Mouse (Mus musculus) fat pad, adult 2 months (tissue): ENCODE measurements around the gene Aldh3b3.
"Not testable (repeated sequence)": the region's sequence is repeated elsewhere in the genome, so short reads cannot be mapped to it uniquely, and the experiment has no call there.

Source experiments
- DNase-seq: peaks from one replicate; pipeline ENCODE4 v3.0.0-alpha.2; 2011; ENCODE audit warnings: low read depth, low spot score; ENCODE audit errors: extremely low read depth

The Aldh3b3 gene

GRCm38 (mm10) chr19:3935032-3935895, 23.2 kb upstream of the Aldh3b3 start, which contains the start of gene Unc93b1:
Gene Unc93b1 (plus strand): TSS chr19:3935186.
- no peak for DNase-seq

GRCm38 (mm10) chr19:3935896-3936850, 22.3 kb upstream of the Aldh3b3 start:
- DNase-seq, result no peak

- DNase-seq, result no peak
These were observed 16.1 kb upstream of the Aldh3b3 start for GRCm38 (mm10) chr19:3942315-3942714.

DNA sequence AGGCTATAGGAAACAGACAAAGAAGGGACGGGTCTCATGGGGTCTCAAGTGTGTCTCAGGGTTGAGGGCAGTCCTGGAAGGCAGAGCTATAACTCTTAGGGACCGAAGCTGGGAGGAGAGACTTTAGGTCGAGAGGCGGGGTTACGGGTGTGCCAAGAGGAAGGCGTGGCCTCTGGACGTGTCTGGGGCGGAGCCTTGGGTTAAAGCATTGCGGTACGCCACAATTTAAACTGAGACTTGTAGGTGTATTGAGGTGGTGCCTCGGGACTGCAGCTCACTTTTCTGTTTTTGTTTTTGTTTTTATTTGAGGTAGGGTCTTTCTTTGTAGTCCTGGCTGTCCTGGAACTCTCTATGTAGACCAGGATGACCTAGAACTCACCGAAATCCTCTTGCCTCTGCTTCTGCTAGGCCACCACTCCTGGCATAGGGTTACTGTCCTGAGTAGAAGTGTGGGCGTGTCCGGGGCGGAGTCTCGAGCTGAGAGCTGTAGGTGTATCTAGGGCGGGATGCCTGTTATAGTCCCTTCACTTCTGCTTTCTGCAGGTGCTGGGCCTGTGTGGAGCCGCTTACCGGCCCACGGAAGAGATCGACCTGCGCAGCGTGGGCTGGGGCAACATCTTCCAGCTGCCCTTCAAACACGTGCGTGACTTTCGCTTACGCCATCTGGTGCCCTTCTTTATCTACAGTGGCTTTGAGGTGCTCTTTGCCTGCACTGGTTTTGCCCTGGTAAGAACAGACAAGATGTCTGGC, 15.3 kb upstream of the Aldh3b3 start:
- DNase-seq, result no peak

GRCm38 (mm10) chr19:3945872-3946564, 12.4 kb upstream of the Aldh3b3 start:
- DNase-seq, result no peak

DNA sequence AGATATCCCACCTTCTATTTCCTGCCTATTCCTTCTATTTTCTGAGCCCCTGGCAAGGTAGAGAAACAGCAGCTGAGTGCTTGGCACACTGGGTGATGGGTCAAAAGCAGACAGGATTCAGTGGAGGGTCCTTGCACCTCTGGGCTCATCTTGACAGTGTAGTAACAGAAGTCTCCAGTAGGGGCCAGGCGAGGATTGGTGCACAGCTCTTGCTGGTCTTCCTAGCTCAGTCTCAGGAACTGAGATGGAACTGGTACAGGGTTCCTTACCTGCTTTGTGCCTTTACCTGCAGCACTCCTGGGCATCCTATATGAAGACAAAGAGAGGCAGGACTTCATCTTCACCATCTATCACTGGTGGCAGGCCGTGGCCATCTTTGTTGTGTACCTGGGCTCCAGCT, 11.7 kb upstream of the Aldh3b3 start:
- no peak for DNase-seq

DNA sequence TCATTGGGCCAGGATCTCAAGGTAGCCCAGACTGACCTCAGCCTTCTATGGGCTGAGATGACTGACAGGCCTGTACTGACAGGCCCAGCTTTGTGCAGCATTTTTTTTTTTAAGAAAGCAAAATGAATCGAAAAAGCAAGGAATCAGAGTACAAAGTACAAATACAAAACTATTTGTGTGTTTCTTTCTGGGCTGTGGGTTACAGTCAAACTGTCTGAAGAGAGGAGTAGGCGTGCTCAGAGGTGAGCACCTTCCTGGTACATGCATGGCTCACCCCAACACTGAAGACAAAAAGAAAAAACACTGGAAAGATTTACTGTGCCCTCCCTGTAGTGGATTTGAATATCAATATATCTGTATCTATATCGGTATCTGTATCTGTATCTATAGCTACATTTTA, 10.6 kb upstream of the Aldh3b3 start:
- DNase-seq, result no peak

DNA sequence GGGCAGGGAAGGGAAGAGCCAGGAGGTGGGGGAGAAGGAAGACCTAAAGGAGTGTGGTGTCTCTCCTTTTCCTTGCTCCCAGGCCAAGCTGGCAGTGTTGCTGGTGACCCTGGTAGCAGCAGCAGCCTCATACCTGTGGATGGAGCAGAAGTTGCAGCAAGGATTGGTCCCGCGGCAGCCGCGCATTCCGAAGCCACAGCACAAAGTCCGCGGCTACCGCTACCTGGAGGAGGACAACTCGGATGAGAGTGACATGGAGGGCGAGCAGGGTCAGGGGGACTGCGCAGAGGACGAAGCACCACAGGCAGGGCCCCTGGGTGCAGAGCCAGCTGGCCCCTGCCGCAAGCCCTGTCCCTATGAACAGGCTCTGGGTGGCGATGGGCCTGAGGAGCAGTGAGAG, 9.9 kb upstream of the Aldh3b3 start:
- no peak for DNase-seq

GRCm38 (mm10) chr19:3950331-3950730, 8.1 kb upstream of the Aldh3b3 start:
- DNase-seq, result no peak

- DNase-seq, result no peak
These were observed 7.0 kb upstream of the Aldh3b3 start for GRCm38 (mm10) chr19:3951461-3951860.

- no peak for DNase-seq
These were observed 6.3 kb upstream of the Aldh3b3 start for GRCm38 (mm10) chr19:3952099-3952498.

DNA sequence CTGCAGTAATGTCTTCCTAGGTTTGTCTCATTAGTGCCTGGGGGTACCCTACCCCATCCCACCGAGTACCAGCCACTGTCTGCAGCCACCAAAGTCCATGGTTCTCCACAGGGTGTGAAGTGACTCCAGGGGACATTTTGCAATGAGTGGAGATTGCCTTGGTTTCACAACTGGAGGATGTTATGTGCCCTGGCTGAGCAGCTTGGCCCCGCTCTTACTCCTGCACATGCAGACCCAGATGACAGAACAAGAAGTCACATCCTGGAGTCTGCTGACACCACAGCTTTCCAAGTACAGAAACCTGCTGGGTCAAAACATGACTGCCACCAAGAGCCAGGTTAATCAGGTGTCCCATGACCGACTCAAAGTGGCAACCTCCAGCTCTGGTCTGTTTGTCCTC, 3.4 kb upstream of the Aldh3b3 start:
- peak; percentile 36 for DNase-seq

DNA sequence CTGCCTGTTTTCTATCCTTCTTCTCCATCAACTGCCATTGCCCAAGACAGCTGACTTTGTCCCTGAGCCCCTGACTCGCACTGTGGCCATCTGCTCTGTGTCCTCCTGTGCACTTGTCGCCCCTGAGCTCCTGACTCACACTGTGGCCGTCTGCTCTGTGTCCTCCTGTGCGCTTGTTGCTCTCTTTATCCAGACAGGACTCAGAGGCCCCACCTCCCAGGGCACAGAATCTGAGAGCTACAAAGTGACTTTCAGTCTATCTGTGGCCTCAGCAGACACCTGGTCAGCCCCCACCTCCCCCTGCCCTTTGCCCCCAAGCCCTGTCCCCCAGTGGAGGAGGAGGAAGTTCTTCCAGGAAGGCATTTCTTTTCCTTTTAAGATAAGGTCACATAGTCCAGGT, 2.6 kb upstream of the Aldh3b3 start:
- DNase-seq, result no peak

DNA sequence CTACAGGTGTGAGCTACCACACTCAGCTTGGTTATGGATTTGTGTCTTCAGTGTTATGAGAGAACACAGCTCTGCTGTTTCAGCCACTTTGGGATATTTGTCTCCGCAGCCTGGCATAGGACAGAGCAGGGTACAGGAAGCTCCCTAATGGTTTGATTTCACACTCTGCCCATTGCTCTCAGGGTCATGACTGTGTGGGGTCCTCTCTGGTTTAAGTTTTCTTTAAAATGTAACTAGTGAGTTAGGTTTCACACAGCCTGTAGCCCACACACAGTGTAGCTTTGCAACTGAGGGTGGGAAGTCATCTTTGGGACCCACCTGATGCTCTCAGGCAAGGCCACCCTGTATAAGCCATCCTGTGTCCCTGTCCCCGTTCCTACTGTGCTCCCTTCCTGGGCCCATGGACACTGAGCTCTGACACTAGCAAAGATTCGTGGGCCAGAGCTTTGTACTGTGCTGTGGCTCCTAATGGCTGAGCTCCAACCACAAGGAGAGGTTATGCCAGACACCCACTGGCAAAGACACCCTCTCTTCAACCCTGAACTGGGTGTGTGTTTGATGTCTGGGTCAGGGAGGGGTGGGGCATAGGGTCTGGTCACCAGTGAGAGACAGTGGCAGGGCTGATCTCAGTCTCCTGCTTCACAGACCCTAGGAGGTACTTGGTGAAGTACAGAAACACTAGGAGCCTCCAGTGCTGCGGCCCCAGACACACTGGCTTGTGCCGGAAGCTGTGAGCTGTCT, 979 bp upstream of the Aldh3b3 start:
- DNase-seq, result not testable (repeated sequence)

DNA sequence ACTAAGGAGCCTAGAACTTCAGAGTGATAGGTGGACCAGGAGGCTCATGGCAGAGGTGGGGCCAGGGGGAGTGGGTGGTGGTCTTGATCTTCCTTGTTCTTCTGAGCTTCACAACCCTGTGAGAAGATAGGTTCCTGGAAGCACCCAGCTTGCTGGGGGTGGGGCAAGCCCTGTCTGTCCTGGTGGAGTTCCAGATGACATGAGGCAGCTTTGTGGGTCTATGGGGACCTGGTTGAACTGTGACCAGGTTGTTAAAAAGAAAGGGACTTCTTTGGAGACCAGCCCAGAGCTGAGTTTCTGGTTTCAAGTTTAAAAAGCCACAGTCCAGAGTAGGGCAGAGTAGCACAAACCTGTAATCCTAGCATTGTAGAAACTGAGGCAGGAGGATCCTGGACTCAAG, 585 bp downstream of the Aldh3b3 start:
- DNase-seq, result no peak

DNA sequence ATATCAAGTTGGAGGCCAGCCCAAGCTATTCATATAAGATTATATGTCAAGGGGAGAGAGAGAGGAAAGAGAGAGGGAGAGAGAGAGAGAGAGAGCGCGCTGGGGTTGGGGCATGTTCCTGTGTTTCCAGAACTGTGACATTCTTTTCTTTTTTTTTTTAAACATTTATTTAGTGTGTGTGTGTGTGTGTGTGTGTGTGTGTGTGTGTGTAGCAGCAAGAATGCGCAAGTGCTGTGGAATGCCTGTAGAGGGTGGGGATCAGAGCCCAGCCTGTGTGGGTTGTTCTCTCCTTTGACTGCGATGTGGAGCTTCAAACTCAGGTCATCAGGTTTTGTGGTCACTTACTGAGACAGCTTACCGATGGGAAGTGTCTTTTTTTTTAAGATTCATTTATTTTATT, 1.8 kb downstream of the Aldh3b3 start:
- DNase-seq, result no peak

DNA sequence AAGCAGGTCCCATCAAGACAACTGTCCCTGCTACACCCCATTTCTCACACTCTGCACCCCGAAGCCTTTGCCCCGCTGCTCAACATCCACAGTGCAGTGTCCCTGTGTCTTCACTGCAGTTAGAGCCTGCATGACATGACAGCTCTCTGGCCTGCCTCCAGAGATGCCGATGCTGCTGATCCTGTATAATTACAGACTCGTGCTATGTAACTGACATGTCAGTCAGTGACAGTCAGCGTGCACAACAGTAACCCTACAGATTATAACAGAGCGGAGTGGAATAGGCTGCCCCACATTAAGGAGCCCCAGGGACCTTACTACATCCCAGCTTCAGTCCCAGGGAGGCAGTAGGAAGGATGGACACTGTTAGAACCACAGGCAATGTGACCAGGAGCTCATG, 3.4 kb downstream of the Aldh3b3 start:
- not testable (repeated sequence) for DNase-seq

DNA sequence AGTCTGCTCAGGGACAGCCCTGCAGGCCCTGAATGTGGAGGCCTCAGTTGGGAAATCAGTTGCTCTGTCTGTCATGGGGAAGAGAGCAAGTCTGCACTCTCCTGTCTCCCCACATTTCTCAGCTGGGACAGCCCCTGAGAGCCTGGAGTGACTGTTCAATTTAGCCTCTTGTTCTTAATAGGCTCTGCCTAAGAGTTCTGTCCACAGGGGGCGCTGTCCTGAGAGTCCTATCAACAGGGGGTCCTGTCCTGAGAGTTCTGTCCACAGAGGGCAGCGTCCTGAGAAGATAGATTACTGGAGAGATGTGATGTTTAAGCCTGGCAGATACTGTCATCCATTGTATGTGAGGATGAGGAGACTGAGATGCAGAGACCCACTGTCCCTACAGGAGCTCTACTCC, 4.0 kb downstream of the Aldh3b3 start:
- DNase-seq, result no peak

- DNase-seq, result no peak
These were observed 5.6 kb downstream of the Aldh3b3 start for GRCm38 (mm10) chr19:3964030-3964429.
